Mouse (Mus musculus): ENCODE results near the gene Cd38.

Cd38 gene

GRCm38 (mm10) chr5:43927729-43928128 lies 59.4 kb downstream of the Cd38 start:
- DNase-seq (ENCODE audit: extremely low read depth, insufficient read length, low spot score): no peak

GRCm38 (mm10) chr5:43933269-43933668 lies 64.9 kb downstream of the Cd38 start:
- no peak for DNase-seq (ENCODE audit: extremely low read depth, insufficient read length, low spot score)

- no peak for DNase-seq (ENCODE audit: extremely low read depth, insufficient read length, low spot score)
These were observed 79.1 kb downstream of the Cd38 start for GRCm38 (mm10) chr5:43947330-43947977.

- DNase-seq (ENCODE audit: extremely low read depth, insufficient read length, low spot score): peak; percentile 47
These were observed 79.9 kb downstream of the Cd38 start for GRCm38 (mm10) chr5:43948111-43948743.

GRCm38 (mm10) chr5:43948748-43949275 lies 80.5 kb downstream of the Cd38 start:
- DNase-seq (ENCODE audit: extremely low read depth, insufficient read length, low spot score): peak; percentile 65

GRCm38 (mm10) chr5:43953241-43953640 lies 84.9 kb downstream of the Cd38 start:
- peak; percentile 7 for DNase-seq (ENCODE audit: extremely low read depth, insufficient read length, low spot score)

- no peak for DNase-seq (ENCODE audit: extremely low read depth, insufficient read length, low spot score)
These were observed 91.6 kb downstream of the Cd38 start for GRCm38 (mm10) chr5:43959884-43960440.

- no peak for DNase-seq (ENCODE audit: extremely low read depth, insufficient read length, low spot score)
These were observed 92.7 kb downstream of the Cd38 start for GRCm38 (mm10) chr5:43961056-43961455.

Measured in 3134 (cell line).